Mouse (Mus musculus): ENCODE data around the gene Gm42791.

The Gm42791 gene

GRCm38 (mm10) chr5:148928382-148929115 lies 66.4 kb downstream of the Gm42791 start:
- DNase-seq (ENCODE audit: extremely low read depth, insufficient read length, low spot score), result peak; percentile 96

DNA sequence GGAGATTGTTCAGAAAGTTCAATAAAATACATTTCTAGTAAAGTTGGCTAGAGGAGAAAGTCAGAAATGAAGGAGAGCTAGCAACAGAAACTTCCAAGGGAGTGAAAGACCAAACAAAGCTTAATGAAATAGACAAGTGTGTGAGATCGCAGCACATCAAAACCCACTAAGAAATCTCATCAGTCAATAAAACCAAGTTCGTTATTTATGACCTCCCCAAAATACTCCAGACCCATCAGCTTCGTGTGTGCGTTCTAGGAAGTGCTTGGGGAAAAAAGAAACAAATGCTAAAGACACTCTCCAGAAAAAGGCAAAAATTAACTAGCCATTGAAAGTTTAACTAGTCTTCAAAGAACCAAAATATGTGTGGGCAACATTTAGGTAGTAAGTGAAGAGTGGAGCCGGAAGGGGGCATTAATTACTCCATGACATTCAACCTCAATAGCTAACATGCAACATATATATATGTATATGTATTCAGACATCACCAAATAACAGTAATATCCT lies 67.2 kb downstream of the Gm42791 start:
- no peak for DNase-seq (ENCODE audit: extremely low read depth, insufficient read length, low spot score)

- DNase-seq (ENCODE audit: extremely low read depth, insufficient read length, low spot score), result no peak
Observed at GRCm38 (mm10) chr5:148924586-148924985, 70.4 kb downstream of the Gm42791 start.

GRCm38 (mm10) chr5:148924051-148924450 lies 70.9 kb downstream of the Gm42791 start:
- no peak for DNase-seq (ENCODE audit: extremely low read depth, insufficient read length, low spot score)

- DNase-seq (ENCODE audit: extremely low read depth, insufficient read length, low spot score), result no peak
Observed at GRCm38 (mm10) chr5:148923408-148923807, 71.5 kb downstream of the Gm42791 start.

DNA sequence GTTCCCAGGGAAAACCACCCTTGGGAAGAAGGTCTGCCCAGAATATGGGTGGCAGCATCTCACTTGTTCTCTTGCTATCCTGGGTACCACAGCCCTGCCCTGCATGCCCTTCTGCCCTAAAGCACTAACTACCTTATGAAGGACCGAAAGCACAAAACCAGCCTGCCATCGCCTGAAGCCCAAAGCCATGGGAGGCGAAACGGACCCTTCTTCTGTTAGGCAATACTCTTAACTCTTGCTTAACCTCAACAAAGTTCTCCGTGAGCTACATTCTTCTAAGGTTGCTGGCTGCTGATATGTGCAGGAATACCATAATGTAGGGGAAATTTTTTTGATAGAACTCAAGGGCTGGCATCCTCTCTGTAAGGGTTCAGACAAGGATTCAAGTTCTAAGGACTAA lies 72.2 kb downstream of the Gm42791 start:
- no peak for DNase-seq (ENCODE audit: extremely low read depth, insufficient read length, low spot score)

GRCm38 (mm10) chr5:148918049-148918448 lies 76.9 kb downstream of the Gm42791 start:
- DNase-seq (ENCODE audit: extremely low read depth, insufficient read length, low spot score), result no peak

DNA sequence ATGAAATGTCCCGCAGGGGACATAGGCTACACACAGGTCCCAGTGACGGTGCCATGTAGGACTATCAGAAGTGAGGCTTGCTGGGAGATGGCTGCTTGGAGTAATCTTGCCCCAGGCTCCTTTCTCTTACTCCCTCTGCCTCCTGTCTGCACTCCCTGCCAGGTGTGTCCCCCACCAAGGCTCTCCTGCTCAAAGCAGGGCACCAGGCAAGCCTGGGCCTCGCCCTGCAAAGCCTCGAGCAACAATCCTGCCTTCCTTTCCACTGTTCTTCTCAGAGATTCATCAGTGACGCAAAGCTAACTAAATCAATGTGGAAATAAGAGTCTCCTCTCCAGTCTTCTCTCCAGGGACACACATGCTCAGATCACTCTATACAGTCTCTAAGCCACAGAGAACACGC lies 78.2 kb downstream of the Gm42791 start:
- no peak for DNase-seq (ENCODE audit: extremely low read depth, insufficient read length, low spot score)

DNA sequence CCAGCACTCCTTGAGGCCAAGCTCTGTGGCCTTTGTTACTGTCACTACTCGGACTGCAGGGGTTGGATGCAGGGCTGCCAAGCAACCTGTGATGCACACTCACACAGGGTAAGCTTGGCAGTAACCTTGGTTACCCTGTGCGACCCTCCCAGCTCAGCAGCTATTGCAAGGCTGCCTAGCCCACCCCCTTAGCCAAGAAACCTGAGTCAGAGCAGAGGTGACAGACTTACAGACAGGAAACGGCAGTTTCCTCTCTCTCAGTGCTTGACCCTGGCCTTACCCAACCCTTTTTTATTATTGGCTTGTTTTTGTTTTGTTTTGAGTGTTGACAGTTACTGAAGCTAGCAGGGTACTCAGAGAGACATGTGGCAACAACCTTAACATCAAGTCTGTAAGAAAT lies 82.7 kb downstream of the Gm42791 start:
- no peak for DNase-seq (ENCODE audit: extremely low read depth, insufficient read length, low spot score)

GRCm38 (mm10) chr5:148910066-148910465 lies 84.9 kb downstream of the Gm42791 start:
- DNase-seq (ENCODE audit: extremely low read depth, insufficient read length, low spot score), result no peak

GRCm38 (mm10) chr5:148909402-148909801 lies 85.5 kb downstream of the Gm42791 start:
- DNase-seq (ENCODE audit: extremely low read depth, insufficient read length, low spot score), result no peak

DNA sequence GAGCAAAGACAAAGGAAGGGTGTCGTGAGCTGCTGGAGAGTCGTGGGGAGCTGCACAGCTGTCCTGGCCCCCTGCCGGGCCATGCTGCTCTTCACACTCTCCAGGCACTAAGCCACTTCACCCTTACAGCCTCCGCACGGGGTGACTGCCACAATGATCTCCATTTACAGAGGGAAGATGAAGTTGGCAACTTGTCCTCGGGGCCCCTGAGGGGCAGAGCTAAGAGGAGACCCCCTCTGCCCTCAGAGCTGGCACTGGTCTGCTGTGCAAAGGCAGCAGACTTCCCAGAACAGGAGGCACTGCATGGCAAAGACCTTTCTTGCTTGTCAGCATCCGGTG lies 85.9 kb downstream of the Gm42791 start:
- no peak for DNase-seq (ENCODE audit: extremely low read depth, insufficient read length, low spot score)

DNA sequence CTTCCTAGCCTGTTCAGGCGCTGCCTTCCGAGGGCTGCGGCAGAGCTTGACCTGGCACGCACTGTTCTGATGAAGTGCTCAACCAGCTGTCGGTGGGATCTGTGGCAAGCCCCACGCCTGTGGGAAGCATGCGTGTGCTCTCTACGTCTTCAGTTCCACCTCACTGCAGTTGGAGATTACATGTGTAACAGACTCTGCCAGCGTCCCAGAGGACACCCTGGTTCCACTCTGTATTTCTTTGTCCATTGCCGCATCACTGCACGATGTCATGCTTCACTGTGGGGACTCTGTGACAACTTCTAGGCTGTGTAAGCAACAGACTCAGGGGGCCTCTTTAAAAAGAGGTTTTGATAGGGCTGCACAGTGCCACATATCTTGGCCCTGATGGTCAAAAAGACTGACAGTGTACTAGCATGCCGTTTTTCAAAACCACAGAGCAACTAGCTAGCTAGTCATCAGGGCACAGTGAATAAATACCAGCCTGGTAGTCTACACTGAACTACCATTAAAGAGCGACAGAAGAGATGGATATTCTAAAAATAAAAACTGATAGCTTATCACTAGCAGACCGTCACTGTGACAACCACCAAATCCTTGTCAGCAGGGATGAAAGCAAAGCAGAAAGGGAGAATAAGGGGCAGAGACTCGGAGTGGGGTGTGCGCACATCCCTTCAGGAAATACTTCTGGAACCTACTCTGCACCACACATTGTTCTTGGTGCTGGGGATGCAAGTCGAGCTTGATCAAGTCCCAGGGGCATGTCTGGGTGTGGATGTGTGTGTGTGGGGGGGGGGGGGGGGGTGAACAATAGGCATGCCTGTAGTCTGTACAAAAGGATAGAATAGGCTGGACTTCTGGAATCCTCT lies 86.5 kb downstream of the Gm42791 start:
- DNase-seq (ENCODE audit: extremely low read depth, insufficient read length, low spot score), result no peak

DNA sequence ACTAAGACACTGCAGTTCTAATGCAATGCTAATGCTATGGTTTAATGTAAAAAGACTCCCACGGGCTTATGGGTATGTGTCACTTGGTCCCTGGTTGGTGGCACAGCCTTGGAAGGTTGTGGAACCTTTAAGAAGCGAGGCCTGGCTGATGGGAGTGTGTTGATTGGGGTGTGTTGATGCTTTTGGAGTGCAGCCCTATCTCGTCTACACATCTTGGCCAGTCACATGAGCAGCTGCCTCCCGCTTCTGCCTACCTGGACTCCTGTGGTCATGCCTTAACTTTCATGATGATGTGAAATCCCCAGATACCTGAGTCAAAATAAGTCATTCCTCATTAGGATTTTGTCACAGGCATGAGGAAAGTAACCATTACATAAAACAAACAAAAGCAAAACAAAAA lies 88.6 kb downstream of the Gm42791 start:
- no peak for DNase-seq (ENCODE audit: extremely low read depth, insufficient read length, low spot score)

DNA sequence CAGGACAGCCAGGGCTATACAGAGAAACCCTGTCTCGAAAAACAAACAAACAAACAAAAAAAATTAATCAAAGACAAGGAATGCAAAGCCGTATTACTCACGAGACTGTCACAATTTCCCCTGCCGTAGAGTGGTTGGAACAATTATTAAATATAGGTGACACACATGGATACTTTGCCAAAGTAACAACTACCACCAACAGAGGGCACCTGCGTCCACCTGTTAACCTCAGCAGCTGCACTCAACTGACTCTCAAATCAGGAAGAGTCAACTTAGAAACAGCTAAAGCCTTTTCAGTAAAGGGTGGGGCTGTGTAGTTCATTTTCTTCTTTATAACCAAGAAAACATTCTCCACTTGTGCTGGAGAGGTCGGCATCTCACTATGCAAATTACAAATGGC lies 90.1 kb downstream of the Gm42791 start:
- DNase-seq (ENCODE audit: extremely low read depth, insufficient read length, low spot score), result no peak

DNA sequence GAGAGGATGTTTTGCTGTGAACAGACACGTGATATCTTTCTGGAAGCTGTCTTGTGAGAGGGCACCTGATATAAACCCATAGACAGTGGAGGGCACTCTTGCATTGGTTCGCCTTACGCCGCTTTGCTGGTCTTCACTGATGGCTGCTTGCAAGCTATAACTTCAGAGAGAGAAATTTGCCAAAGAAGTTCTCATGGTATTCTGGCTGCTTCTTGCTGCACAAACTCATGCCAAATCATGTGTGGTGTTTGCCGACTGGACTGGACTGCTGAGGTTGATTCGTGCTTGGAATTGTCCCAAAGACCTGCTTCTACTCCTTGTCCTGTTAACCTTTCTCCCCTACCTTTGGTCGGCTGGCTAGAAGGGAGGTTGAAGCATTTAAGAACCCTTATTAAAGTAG lies 95.6 kb downstream of the Gm42791 start:
- DNase-seq (ENCODE audit: extremely low read depth, insufficient read length, low spot score), result no peak

DNA sequence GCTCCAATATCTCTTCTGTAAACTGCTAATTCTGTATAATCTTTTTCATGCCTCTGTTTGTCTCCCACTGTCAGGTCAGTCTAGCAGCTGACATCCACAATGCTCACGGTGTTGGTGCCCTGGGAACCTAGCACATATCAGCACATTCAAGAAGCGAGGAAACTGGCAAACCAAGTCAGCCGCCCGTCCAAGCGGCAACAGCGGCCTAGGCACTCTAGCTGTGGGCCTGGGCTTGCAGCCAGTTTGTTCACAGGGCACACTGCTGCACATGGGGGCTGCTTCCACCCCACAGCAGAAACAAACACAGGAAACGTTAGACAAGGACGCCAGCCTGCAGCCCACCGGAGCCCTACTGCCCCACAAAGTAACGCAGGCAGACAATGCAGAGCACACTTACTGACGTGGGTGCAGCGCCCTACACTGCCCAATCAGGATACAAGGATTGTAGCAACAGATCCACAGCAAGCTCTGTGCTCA lies 97.0 kb downstream of the Gm42791 start:
- DNase-seq (ENCODE audit: extremely low read depth, insufficient read length, low spot score), result no peak

DNA sequence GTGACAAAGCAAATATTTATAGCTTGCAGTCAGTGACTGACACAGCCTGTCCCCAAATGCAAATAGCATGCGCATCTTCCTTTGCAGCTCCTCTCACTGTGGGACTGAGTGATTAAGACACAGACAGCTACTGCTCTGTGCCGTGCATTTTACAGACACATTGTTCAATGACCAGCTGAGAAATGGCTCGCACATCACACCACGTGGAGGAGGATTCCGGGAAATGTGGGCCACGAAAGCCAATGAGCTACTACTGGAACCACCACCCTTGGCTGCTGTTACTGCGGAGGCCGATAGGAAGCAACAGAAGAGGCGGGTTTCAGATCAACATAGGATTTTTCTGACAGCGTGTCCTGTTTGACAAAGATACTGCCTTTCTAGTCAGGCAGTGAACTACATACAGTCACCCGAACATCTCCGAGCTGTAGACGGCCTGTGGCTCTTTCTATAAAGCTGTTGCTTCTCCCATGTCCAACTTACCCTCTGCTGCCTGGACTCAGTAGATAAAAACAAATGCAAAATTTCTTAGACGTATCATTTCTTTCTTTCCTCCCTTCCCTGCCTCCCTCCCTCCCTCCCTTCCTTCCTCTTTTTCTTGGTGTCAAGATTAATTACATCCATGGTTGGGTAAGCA lies 97.8 kb downstream of the Gm42791 start:
- DNase-seq (ENCODE audit: extremely low read depth, insufficient read length, low spot score), result no peak

DNA sequence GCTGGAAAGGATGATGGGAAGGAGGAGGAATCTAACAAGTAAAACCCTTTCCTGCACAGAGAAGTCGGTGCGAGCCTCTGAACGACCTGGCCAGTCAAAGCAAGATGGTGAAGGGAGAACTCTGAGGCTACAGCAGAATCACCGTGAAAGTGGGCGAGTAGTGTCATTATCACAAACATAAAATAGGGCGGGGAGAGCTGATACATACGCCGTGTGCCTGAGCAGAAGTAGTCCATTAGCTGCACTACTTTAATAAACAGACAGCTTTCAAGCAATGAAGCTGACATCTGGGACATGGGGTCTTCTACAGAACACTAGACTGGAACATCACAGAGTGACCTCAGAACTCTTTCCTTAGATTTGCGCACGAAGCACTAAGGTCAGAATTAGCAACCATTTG lies 98.4 kb downstream of the Gm42791 start:
- no peak for DNase-seq (ENCODE audit: extremely low read depth, insufficient read length, low spot score)

DNA sequence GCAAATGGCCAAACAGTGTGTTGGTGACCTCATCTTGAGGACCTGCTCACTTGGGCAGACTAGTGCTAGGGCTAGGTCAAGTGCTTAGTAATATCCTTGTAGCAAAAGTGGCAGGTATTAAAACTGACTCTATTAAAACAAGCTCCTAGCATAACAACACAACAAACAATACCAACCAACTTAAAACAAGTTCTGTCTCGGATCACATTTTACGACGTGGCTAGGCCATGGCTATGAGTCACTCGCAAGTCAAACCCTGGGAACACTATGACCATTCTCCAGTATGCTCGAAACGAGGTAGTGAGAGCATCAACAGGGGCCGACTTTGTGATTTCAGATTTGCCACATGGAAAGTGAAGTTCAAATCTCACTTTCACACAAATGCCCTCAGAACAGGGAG lies 99.1 kb downstream of the Gm42791 start:
- peak; percentile 50 for DNase-seq (ENCODE audit: extremely low read depth, insufficient read length, low spot score)

GRCm38 (mm10) chr5:148895034-148895433 lies 99.9 kb downstream of the Gm42791 start:
- DNase-seq (ENCODE audit: extremely low read depth, insufficient read length, low spot score), result no peak
